Mouse (Mus musculus): ENCODE measurements around the gene Atp2b2. TPM values are rescaled to one million over a fixed set of nuclear protein-coding genes. Genes with fewer than 3 reads are reported as not detected.

The Atp2b2 gene
- total RNA-seq, 2 experiments from 2014 or later = 1.3 to 1.6 TPM

DNA sequence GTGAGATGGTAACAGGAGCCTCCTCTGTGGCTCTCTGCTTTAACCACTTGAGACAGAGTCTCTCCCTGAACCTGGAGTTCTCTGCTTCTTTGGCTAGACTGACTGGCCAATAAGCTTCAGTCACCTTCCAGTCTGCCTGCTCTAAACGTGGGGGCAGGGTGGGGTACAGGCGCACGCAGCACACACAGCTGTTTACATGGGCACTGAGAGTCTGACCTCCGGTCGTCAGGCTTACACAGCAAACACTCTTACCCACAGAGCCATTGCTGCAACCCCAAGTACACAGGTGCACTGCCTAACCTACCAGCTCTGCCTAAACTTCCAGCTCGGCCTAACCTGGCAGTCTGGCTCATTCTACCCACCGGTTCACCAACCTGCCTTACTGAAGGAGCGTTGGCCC is 251.4 kb downstream of the Atp2b2 start:
- no peak for DNase-seq

DNA sequence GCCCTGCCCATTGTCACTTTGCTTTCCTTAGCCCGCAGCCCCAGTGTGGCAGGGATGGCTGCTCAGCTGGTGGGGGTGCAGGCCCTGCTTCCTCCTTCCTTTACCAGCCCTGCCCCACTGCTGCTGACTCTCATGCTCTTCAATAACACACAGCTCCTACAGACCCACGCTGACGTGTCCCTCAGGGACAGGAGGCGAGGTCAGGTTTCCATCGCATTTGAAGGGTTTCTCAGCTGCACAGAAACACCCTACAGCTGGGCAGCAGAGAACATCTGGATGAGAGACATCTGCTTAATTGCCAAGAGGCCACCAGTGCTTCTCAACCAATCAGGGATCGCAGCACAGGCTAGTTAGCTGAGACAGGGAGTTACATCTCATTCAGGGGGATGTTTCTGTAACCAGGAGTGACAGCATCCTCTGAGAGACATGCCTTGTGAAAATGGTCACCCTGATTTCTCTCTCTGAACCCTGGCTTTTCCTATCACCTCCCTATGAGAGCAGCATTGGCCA is 254.9 kb downstream of the Atp2b2 start:
- DNase-seq = no peak

DNA sequence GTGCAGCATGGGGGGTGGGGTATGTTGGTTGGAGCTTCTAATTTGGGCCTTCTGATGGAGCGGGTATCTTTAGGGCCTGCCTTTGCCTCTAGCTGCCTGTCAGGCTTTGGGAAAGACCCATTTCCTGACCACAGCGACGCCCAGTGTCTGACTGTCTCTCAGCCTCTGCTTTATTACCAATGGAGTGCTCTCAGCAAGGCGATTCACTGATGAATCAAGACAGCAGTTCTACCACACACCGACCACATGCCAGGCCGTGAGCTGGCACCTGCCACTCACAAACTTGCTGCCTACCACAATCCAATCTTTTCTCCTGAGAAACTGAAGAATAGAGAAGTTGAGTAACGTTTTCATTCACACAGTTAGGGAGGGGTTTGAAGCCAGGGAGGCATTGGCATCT is 256.8 kb downstream of the Atp2b2 start:
- no peak for DNase-seq

DNA sequence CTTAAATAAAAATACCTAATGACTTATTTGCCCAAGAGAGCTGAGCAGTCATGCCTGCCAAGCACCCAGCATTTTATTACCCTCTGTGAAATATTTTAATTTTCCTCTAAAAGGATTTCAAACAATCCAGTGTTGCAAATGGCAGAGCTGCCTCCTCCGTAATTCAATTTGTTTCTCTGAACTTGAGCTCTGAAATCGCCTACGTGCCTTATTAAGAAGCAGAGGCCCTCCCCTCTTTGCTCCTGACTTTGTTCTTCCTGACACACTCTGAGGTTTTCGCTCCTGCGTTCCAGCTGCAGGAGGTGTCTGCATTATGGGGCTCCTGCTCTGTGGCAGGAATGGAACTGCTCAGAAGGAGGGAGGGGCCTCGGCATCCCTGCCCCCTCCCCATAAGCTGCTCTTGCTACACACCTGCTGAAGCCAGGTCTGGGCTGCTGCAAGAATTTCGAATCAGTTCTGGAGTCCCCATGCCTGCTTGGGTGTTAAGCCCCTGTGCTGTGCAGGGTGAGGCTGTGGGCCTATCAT is 264.1 kb downstream of the Atp2b2 start:
- DNase-seq = no peak

DNA sequence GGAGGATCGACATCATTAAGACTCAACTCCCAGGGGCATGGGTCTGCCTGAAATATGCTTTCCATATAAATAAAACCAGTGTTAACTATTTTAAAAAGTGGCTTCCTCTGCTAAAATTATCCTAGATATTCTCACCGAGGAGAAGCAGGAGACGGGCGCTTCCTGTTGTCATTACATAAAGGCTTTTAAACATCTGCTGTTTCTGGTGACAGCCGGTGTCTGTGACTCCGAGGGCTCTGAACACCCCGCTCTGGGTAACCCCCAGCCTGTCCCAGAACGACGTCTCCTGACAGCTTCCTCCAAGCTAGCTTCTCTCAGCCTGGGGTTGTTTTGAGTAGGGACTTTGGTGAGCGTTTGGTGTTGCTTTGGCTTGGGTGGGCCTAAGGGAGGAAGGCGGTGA is 273.6 kb downstream of the Atp2b2 start:
- DNase-seq = no peak

DNA sequence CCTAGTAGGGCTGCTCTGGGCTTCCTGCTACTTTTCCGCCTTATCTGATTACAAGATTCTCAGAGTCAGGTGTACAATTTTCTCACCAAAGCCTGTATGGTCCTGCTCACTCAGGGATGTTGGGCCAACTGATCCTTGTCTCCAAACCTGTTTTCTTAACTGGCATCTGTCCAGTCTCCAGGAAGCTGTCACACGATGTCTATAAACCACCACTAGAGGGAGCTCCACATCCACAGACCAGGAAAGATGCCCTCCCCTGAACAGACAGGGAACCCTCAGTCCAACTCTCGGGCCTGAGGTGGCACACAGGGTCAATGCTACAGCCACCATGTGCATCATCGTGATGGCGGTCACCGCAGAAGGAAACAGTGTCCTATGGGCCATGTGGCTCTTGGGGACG is 280.8 kb downstream of the Atp2b2 start:
- peak; percentile 55 to 73 for DNase-seq

DNA sequence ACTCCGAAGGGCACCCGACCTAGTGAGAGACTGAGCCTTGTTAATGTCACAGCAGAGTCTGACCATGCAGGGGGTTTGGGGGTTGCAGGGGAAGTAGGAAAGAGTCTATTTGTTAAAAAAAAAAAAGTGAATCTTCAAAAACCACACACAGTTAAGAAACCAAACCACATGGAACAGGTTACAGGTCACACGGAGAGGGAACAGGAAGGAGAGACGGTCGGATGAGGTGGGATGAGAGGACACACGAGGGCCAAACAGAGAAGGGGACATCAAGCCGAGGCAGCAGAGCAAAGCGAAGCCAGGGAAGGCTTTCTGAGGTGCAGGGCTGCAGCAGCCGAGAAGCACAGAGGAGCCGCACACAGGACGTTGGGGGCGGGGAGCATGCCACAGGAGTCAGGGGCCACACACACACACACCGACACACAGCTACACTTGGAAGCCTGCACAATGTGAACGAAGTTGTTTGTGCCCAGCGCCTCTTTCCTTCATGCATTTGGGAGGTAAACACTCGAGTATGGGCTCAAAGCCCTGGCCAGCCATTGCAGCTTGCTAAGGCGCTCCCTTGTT is 293.2 kb downstream of the Atp2b2 start:
- no peak for DNase-seq

DNA sequence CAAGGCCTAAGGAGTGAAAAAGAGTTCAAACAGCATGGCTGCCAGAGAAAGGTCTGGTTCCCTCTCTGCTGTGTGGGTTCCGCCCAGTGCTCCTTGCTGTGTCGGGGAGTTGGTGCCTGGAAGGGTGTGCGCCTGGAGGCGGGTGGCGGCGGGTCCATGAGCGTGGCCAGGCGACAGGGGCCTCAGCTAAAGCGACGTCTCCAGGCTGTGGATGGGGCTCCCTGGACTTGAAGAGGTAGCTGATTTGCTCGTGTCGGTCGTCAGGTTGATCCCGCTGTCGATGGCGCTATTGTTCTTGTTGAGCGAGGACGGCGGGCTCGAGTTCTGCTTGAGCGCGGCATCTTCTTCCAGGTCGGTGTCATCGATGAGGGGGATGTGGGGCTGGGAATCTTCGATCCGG is 294.1 kb downstream of the Atp2b2 start:
- DNase-seq = no peak

DNA sequence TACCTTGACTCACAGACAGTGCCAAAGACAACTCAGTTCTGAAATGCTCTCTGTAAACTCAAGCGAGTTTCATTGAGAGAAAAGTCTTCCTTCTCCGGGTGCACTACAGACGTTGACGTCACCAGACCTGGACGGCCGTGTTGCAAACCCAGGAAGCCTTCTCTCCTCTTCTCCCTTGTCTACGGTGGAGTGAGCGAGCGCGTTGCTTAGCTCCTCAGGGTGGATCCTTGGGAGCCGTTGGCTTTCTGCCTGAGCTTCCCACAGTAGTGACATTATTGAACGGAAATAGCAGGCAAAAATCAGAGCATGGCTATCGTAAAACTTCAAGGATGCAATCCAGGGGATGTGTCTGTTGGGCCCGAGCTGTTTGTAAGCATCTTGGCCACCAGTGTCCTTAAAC is 295.1 kb downstream of the Atp2b2 start:
- no peak for DNase-seq

DNA sequence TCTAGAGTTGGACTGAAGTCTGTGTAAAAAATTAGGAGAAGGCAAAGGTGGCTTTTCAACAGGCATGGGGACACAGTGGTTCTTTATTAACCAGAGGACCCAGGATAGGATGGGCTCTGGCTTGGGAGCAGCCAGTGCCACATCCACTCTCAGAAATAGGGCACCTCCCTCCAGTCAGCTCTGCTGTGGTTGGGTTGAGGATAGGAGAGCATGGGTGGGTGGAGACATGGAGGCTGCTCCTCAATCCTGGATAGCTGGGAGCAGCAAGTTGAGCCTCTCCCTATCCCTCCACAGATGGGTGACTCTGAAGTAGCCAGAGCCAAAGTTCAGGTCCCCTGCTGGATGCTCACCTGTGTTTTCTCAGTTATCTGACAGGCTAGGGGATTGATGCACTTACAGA is 297.3 kb downstream of the Atp2b2 start:
- DNase-seq = no peak

DNA sequence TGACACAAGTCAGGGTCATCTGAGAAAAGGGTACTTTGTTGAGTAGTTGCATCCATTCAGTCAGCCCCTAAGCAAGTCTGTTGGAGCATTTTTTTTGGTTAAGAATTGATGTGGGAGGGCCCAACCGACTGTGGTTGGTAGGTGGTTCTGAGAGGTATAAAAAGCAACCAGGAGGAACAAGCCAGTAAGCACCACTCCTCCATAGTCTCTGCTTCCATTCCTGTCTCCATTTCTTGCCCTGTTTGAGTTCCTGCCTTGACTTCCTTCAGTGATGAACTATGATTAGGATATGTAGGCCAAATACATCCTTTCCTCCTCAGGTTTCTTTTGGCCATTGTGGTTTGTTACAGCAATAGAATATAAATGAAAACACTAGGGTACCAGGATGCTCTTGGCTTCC is 299.3 kb downstream of the Atp2b2 start:
- DNase-seq = no peak

DNA sequence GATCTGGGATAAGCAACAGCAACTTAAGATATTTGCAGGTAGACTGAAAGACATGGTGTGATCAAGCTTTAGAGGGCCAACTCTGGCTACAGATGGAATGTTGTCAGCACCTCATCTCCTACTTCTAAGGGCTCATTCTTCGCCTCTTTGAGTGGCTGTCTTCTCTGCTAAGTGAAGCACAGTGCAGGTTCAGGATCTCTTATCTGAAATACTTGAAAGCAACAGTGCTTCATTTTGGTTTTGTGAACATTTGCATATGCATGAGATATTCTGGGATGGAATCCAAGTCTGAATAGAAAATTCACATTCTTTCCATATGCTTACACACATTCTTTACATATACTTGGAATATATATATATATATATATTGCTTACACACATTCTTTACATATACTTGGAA is 300.1 kb downstream of the Atp2b2 start:
- DNase-seq = no peak

DNA sequence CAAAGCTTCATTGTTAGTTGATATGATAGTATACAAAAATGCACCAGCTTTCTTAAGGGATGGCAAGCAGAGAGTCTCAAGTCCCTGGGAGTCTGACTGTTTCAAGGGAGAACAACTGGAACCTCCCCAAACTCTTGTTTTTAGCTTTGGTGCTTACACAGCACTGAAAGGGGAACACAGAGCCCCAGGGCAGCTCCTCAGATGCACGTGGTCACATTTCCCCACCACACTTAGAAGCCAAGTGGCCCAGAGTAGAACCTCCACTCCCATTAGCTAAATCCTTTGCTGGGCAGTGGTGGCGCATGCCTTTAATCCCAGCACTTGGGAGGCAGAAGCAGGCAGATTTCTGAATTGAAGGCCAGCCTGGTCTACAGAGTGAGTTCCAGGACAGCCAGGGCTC is 301.0 kb downstream of the Atp2b2 start:
- peak in 1 of 2 experiments; percentile 40 for DNase-seq

DNA sequence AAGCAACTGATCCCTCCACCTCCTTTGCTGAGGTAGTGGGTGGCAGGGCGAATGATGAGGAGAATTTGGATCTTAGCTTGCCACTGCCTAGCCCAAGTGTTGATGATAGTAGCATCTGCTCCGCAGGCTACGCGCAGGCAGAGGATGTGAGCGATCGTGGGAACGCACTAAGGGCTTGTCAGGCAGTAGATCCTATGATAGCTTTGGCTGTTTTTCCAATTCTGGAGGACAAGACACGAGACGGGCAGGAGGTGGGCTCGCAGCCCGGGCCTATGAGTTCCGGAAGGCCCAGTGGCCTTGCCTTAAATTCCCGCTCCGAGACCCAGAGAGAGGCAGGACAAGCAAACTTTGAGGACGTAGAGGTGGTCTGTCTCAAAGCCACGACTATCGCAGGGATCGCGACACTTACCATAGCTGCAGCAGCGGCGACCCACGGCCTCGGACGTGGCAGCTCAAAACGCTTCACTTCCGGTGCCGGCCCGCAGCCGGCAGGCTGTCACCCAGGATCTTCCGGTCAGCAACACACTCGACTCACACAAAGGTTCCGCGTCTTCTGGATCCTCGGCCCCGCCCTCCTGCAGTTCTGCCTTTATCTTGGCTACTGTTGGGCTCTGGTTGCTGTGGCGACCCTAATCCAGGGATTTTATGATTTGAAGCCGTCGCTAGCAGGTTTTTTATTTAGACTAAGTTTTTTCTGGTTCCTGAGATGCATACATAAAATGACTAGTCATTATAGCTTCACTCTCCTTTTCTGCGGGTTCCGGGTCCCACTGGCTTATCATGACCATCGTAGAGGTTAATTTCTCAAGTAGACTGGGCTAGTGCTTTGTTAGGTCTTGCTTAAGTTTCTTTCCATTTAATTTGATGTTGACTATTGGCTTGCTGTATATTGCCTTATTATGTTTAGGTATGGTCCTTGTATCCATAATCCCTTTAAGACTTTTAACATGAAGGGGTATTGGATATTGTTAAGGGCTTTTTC is 301.9 kb downstream of the Atp2b2 start, which contains the start of gene Sec13:
TSS of gene Sec13 (minus strand) at position 508 of the 982 bp plus-strand sequence.
- peak; percentile 89 to 94 for DNase-seq

DNA sequence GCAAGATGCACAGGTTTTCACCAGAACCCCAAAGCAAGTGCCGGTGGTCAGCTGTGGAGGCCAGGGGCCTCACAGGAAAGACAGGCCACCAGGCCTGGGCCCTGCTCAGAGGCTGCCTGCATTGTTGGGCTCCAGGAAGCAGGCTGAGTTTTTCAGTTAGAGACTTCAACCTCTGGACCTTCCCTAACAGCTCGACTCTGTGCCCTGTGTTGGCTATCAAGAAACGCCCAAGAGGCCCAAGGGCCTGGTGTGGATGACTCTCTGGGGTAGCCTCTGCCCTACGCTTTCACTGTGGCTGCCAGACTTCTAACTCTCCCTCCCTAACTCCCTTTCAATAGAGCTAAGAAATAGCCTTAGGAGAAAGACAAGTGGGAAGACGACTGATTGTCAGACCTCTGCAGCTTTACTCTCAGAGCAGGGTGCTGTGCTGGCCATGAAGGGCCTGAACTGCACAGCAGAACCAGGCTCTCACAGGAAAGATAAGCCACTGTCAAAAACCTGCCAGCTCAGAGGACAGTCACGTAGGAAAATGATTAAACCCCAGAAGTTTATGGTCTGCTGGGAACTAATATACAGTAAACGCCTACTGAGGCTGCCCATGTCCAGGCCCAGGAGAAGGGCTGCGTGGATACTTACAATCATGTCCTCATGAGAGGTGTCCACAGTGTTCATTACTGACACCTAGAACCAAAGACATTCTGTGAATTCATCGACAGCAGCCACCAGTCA is 304.9 kb downstream of the Atp2b2 start:
- no peak for DNase-seq

DNA sequence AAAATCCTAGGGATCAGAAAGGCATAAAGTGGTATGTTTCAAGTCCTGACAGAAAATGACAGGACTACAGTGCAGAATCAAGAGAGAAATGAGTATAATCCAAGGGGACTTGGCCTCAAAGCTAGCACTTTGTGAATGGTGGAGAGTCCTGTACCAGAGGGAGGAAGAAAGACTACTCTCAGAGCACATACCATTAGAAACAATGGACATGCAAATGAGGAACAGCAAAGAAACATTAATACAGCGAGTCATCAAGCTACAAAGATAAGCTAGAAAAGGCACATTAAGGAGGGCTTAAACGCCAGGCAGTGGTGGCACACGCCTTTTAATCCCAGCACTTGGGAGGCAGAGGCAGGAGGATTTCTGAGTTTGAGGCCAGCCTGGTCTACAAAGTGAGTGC is 311.1 kb downstream of the Atp2b2 start:
- DNase-seq = no peak

DNA sequence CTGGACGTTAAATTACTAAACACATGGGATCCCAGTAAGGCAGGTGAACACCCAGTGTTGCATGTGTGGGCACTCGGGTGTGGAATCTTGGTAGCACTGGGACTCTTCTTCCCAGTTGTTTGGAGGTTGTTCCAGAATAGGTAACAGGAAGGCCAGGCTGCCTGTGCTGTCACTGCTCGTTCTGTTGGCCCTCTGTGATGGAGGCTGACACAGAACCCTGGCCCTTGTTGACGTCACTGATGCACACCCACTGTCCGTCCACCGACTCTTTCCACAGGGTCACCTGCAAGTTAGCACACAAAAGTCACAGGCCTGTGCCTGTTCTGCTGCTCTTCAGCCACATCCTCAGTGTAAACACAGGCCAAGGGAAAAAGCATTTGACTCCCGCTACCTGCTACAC is 314.2 kb downstream of the Atp2b2 start:
- no peak for DNase-seq

DNA sequence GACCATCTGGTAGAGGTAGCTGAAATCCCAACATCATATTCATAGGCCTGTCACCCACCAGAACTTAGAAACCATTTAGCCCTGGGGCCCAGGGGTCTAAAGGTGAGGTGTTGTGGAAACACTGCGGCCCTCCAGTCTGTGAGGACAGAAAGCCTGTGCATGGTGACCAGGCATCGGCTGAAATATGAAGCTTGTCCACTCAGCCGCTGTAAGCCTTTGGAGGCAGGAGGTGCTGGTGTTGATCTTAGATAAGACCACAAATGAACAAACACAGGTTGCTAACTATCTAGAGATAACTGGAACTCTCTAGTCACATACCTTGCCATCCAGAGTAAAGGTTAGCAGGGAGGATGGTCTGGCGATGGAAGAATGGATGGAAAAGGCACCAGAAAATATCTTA is 321.4 kb downstream of the Atp2b2 start:
- no peak for DNase-seq

DNA sequence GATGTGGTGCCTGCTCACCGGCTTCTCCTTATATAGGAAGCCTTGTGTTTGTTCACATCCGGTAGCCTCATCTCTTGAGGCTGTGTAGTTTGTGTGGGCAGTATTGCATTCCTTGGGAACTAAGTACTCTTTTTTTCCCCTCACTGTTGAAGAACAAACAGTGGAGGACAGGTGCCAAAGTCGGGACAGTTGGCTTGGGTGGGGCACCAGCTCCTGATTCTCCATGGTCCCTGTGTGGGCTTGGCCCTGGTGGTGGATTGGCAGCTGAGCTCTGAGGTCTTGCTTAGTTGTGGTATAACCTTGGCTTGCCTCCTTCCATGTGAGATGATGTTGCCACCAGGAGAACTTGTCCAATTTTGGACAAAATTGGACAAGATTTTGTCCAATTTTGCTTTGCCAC is 322.5 kb downstream of the Atp2b2 start, which contains the start of gene Ghrl:
TSS of gene Ghrl (minus strand) at position 3 of the 400 bp plus-strand sequence.
- DNase-seq = no peak

DNA sequence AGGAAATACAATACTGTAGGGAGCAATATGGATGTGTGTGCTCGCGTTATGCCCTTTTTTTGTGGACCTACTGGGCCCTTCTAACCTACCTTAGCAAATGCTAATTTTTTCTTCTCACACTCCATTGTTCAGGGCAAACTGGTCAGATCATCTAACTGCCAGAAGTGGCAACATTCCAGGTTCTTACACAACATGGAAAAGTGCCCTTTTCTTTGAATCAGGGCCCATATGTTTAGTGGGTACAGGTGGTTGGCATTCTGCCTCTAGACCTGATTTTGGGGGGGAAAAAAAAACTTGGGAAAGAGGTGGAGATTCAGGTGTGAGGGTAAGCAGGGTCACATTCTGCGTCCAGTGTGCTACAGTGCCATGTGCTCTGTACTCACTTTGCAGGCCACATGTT is 324.9 kb downstream of the Atp2b2 start:
- no peak for DNase-seq

DNA sequence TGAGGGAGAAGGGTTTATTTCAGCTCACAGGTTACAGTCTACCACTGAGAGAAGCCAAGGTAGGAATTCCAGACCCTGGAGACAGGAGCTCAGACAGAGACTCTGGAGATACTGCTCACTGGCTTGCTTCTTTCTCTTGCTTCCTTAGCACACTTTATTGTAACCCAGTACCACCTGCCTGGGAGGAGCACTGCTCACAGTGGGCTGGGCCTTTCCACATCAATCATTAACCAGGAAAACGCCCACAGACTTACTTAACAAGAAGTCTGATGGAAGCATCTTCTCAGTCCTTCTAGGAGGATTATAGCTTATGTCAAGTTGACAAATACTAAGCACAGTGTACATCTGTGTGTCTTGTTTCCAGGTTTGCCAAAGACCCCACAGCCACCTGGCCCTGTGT is 327.6 kb downstream of the Atp2b2 start:
- DNase-seq = no peak

DNA sequence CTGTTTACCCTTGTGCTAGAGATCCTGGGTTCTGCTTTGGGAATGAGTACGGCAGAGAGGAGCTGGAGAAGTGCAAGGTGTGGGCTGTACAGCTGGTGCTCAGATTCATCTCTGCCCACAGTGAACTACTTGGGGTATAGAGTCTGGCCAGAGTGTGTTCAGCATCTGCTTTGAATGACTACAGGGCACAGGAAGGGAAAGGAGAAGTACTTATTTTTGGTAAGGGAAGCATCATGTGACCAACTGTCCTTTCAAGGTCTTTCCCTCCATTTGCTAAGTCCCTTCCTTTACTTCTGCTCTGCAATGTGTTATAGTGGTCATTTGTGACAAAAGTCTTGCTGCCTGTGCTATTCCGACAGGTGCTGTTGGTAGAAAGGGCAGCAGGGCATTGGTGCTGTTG is 328.1 kb downstream of the Atp2b2 start:
- DNase-seq = peak in 1 of 2 experiments; percentile 22

Data from heart, adult 18-20 months (tissue).